Mouse (Mus musculus) CD4-positive, CD25-positive, alpha-beta regulatory T cell, adult 4 months (primary cell): Measurements from ENCODE around the gene Cib1. TPM values are rescaled to one million over a fixed set of nuclear protein-coding genes. Genes with fewer than 3 reads are reported as not detected.

Source experiments
- ATAC-seq: one replicate; pipeline ENCODE4 v1.8.0; 2017
- polyA plus RNA-seq, 2 experiments: library from polyadenylated mRNA; unstranded; fragments of 100-300 nt; shearing (Covaris generic); gene quantifications; one replicate each; pipeline ENCODE4 v1.2.1; 2017

Cib1 gene
- polyA plus RNA-seq, 2 experiments from 2014 or later = 86.5 to 98.1 TPM

DNA sequence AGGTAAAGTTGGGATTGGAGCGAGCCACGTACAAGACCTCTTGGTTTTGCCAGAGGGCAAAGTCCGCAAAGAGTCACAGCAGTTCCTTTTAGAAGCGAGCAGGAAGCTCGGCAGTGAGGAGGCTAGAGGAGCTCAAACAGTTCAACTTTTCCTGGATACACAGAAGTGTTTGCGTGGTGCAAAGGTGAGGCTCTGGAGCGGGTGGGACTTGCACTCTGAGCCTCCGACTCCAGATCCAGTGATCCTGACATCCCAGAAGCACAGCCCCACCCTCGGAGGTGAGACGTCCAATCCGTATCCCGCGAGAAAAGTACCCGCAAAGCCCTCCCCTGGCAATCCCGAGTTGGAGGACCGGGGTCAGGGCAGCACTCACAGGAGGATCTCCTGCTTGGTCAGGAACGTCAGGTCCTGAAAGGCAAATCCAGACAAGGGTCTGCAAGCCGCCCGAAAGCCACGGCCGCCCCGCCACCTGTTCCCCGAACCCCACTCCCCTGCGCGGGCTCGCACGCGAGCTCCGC, 583 bp downstream of the Cib1 start:
- no peak for ATAC-seq

GRCm38 (mm10) chr7:80230196-80230595, 2.4 kb downstream of the Cib1 start:
- ATAC-seq = no peak

- ATAC-seq = no peak
These were observed 5.5 kb downstream of the Cib1 start for GRCm38 (mm10) chr7:80227065-80227464.

GRCm38 (mm10) chr7:80221179-80221750, 11.3 kb downstream of the Cib1 start:
- ATAC-seq = no peak

GRCm38 (mm10) chr7:80220237-80220797, 12.3 kb downstream of the Cib1 start:
- no peak for ATAC-seq

GRCm38 (mm10) chr7:80218666-80219065, 13.9 kb downstream of the Cib1 start:
- ATAC-seq = no peak

- no peak for ATAC-seq
These were observed 16.0 kb downstream of the Cib1 start for GRCm38 (mm10) chr7:80216566-80216965.

DNA sequence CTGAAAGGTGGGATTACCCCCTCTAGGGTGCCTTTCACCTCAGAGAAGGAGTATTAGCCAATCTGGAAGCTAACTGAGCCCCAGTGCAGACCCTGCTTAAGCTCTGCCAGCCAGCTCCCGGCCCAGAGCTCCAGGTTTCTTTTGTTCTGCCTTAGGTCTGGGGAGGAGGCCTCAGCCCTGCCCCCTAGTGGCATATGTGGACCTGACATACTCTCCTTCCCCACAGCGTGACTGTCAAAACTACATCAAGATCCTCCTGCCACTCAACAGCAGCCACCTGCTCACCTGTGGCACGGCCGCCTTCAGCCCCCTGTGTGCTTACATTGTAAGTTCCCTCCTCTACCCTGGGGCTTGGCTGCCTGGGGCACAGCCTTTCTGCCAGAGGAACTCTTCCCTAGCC, 17.2 kb downstream of the Cib1 start:
- ATAC-seq = peak; percentile 89

DNA sequence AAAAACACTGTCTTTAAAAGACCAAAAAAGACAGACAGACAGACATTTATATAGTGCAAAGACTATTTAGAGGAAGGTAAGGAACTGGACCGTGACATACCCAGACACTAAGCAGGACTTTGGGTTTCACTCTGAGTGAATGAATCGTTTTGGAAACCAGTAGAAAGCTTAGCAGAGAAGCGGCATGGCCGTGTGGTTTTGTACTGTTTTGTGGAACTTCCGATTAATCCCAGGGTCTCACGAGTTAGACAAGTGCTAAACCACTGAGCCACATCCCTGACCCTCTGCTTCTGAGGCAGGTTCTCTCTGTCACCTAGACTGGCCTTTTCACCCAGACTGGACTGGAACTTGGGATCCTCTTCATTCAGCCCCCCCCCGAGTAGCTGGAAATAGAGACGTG, 18.2 kb downstream of the Cib1 start:
- ATAC-seq = no peak

DNA sequence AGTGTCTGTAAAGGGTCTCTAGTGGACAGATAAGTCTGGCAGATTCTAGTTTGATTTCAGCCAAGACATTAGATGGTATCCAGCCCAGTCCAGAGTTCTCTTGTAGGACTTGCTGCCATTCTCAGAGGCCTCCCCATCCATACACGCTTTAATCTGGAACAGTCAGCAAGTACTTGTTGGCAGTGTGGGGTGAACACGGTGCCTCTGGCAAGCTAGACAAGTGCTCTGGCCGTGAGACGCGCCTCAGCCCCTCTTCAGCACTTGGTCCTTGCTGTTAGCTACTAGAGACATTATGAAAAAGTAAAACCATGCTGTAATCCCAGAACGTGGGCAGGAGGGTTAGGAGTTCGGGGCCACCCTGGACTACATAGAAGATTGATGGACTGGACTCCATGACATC, 19.0 kb downstream of the Cib1 start:
- no peak for ATAC-seq

DNA sequence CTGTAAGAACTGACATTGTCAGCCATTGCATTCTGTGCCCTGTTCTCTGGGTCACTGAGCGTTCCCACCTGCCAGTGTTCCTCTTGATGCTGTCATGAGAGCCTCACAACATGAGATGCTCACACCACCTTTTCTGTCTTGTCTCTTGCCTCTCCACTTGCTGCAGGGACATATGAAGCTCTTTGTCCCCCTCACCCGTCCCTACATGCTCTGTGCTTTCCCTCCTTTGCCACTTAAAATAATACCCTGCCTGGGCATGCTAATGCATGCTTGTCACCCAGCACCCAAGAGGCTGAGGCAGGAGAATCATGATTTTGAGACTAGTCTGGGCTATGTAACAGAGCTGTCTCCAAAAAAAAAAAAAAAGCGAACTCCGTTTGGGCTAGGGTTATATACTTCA, 21.6 kb downstream of the Cib1 start:
- ATAC-seq = no peak

- peak; percentile 88 for ATAC-seq
These were observed 22.9 kb downstream of the Cib1 start for GRCm38 (mm10) chr7:80209669-80210068.

- ATAC-seq = no peak
These were observed 23.7 kb downstream of the Cib1 start for GRCm38 (mm10) chr7:80208738-80209430.

GRCm38 (mm10) chr7:80208026-80208642, 24.5 kb downstream of the Cib1 start:
- ATAC-seq = no peak

- no peak for ATAC-seq
These were observed 25.3 kb downstream of the Cib1 start for GRCm38 (mm10) chr7:80207314-80207731.

DNA sequence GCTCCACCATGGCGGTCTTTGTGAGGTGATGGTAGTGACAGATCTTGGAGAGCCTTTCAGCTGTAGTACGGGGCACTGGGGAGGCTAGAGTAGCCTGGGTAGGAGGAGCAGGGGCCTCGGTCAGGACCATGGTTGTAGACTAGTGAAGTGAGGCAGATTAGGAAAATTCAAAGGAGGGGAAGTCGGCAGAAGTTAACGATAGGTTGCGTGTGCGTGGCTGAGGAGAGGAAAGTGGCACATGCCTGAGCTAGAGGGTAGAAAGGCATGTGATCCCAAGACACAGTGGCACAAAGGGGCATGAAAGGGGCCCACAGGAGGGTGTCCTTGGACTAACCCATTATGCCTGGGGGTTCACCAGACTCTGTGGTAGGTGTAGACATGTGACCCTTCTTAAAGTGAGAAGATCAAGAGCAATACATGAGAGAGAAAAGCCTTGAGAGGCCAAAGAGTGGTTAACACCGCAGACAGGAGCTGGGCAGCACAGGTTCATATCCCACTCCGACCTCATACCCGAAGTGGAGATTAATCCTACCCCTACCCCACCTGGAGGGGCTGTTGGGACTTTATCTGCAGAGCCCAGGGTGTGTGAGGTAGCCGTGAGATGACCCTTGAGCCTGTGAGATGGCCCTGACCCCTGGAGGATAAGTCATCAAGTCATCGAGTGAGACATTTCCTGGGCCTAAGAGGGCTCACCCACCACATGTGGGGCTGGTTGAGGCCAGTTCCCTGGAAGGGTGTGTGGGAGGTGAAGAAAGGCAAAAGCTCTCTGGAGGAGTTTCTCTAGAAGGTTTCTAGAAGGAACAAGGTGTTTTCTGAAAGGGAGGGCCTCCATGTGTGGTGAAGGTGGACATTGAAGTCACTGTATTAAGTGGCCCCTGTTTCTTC, 26.7 kb downstream of the Cib1 start:
- ATAC-seq = no peak

GRCm38 (mm10) chr7:80204961-80205360, 27.7 kb downstream of the Cib1 start:
- no peak for ATAC-seq

DNA sequence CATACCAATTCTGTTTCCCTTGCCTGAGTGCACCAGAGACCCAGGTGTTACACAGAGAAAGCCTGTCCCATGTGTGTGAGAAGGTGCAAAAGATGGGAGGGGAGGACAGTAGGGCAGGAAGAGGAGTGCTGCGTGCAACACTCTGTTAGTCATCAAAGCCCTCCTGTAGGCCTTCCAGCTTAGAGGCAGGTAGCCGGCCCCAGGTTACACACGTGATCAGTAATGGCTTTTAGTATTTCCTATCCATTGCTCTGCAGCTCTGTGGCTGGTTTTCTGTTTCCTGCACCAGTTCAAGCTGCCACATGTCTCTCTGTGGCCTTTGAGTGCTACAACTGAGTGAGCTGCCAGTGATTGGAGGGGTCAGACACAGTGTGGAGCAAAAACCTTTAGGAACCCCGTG, 28.3 kb downstream of the Cib1 start:
- peak; percentile 83 for ATAC-seq

DNA sequence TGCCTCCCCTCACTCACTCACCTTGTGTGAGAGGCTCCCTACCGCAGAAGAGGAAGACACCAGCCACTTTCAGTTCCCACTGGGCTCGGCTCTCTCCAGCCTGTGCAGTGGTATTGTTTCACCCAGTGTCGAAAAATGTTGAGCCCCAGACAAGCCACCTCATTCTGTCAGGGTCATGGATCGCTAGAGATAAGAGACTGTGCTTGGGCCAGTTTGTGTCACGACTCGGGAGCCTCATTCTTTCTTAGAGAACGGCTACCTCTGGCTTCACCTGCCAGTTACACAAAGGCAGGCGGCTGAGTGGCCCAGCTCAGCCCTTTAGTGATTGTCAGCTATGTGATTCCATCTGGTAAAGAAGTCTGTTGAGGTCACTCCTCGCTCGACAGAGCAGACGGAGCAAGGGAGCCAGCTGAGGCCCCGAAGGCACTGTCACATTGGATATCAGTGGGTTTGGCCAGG, 28.9 kb downstream of the Cib1 start:
- no peak for ATAC-seq

- ATAC-seq = no peak
These were observed 29.7 kb downstream of the Cib1 start for GRCm38 (mm10) chr7:80202961-80203360.

DNA sequence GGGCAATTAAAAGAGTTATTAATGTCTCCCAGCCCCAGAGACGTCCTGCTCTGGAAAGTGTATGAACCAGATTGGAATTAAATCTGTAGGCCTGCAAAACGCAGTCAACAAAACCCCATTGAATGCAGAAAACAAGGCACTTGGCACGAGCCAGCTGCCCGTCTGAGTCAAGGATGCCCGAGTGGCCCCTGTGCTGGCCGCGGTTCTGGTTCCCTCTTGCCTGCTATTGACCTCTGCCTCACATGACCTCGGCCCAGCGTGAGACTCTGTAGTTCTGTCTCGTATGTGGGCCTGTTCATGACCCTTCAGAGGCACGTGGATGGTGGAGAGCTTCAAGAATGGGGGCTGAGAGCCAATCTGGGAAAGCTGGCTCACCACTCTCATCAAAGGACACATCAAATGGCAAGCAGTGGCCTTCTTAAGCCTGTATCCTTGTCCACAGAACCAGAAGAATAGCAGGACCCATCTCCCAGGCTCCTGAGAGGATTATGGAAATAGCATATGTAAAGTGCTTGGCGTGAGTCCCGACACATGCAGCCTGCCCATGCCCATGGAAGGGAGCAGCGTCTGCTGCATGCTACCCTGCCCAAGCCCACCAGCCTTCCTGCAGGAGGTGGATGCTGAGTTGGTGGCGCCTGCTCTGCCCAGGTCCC, 30.6 kb downstream of the Cib1 start:
- no peak for ATAC-seq

DNA sequence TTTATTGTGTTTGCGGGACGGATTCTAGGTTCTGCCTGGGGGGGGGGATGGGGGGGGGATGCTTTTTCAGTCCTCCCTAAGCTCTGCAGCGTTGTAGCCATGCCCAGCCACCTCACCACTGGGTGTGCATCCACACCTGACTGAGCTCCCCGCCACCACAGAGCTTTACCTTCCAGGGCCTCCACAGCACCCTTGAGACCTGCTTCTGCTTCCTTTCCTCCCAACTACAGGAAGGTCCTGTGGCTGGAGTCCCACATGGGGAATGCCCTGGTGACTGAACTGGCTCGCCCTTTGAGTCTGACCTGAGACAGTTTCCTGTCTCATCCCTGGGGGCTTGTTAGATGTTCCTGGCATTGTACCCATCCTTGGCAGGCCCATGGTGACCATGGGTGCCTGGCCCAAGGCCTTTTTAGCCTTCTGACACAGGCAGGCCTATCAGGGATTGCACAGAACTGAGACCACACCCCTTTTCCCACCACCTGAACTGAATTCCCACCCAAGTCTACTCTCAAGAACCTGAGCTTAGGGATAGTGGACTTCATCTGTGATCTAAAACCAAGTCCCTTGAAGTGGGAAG, 31.6 kb downstream of the Cib1 start:
- ATAC-seq = no peak
